Mouse (Mus musculus) stomach, postnatal 0 days (tissue): ENCODE results near the gene Pla2g2f.

Experiments used
- CTCF ChIP-seq: IDR thresholded peaks from 2 replicates; pipeline ENCODE4 v1.5.1; 2016; ENCODE audit warnings: antibody characterized with exemption, low read depth, mild to moderate bottlenecking, moderate library complexity
- EP300 ChIP-seq: optimal IDR thresholded peaks from 2 replicates; pipeline ENCODE3; 2016; ENCODE audit warnings: antibody characterized with exemption

DNA sequence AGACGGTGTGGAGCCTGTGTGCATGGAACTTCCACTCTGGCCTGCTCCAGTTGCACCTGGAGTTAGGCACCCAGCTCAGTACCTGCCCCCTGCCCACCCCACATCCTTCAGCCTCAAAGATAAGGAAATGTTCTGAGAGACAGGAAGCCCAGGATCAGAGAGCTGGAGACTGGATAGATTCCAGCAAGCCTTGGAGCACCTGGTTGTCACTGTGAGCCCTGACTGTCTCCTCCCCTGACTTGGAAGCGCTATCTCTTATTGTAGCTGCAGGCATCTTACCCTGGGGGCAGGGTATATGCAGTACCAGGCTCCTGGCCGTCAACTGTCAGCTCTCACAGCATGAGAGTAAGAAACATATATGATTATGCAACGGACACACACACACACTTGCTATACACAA, 2.0 kb downstream of the Pla2g2f start:
- TF ChIP-seq CTCF (no peak), EP300 (no peak)
